Mouse (Mus musculus) frontal cortex, adult (tissue): ENCODE results near the gene Pias1.

Experiments used
- ATAC-seq: cut with Nextera tagmentation; 2 replicates; pipeline ENCODE4 v1.9.2; 2017; ENCODE audit warnings: mild to moderate bottlenecking, moderate library complexity, mixed read lengths; ENCODE audit not compliant: low TSS enrichment

The Pias1 gene

DNA sequence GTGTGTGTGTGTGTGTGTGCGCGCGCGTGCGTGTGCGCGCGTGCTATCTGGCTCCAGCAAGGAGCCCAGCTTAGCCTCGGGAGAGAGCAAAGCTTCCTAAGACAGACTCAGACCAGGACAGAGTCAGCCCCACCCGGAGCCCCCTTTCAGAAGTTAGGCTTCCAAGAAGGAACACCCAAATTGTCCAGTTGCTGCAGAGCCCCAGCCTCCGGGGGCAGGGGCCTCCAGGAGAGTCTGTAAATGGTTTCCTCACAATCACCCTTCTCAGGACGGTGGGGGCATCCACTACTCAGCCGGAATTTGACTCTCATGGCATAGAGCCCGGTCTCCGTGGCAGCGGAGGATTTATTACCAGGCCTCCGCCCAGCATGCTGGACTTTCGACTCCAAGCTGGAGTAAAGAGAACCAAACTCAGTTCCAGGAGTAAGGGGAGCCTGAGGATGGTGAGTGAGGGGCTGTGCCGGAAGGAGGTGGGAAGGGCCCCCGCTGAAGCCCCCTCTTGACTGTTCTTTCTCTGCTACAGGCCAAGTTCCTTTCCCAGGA is 129.9 kb downstream of the Pias1 start, which contains the start of gene Calml4:
TSS of gene Calml4 (plus strand) at position 362 of the 543 bp plus-strand sequence.
- ATAC-seq = no peak

DNA sequence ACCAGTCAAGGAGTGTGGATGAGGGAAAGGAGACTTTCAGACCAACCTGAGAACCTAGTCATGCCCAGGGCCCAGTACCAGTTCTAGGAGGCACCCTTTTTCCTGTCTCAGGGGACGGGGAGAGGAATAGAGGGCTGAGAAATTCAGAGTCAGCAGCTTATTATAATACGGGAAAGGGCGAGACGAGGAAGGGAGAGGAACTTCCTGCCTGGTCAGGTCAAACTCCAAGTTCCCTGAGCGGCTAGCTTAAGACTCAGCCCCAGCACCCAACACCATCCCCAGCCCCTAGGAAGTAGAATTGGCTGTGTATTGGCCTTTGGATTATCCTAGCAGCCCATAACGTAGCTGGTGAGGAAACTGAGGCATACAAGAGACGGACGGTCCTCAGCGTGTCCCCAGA is 130.5 kb downstream of the Pias1 start:
- ATAC-seq = no peak

DNA sequence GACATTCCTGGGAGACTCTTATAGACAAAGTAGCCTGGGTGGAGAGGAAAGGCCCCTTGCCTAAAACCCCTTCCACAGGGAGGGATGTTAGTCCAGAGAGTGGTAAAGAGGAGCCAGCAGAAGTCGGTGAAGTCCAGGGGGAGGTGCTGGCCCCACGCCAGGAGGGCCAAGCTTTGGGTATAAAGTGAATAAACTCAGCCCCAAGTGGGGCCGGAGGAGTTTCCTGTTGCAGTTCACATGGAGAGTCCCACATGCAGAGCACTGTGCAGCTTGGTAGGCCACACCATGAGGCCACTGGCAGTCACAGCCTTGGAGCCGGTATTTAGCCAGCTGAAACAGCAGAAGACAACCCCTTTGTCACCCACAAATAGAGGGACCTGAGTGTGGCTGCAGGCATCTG is 133.2 kb downstream of the Pias1 start:
- no peak for ATAC-seq

DNA sequence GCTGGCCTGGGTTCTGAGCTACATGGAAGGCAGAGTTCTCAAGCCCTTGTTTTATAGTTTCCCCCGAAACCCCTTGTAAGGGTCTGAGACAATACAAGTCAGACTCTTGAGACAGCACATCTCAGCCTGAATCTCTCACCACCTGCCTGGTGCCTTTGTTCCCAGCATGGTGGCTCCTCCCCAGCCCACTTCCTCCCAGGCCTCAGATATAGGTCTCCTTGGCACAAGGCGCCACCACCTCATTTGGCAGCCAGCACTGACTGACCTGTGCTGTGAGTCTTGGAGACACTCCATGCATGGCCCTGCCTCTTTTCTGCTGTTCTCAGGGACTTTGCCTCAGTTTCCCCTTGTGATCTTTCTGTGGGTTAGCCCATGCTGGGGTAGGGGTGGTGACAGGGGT is 136.2 kb downstream of the Pias1 start:
- no peak for ATAC-seq

GRCm38 (mm10) chr9:62848641-62849040 is 139.1 kb downstream of the Pias1 start:
- ATAC-seq = no peak

DNA sequence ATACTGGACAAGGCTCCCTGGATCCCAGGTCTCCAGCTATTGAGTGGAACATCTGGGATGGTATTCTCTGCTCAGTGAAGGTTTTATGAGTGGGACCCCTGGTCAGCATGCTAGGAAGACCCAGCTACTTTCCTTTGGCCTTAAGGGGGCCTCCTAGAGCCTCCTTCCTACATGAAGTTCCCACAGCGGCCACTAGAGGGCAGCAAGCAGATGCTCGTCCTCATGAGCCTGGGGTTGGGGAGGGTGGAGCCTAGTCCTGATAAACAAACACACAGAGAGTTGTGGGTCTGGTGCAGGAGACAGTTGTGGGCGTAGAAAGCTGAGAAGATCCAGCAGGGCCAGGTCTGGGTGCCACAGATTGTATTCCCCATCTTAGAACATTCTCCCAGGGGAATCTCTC is 140.0 kb downstream of the Pias1 start:
- peak; percentile 80 for ATAC-seq

GRCm38 (mm10) chr9:62844461-62844860 is 143.3 kb downstream of the Pias1 start:
- ATAC-seq = no peak

DNA sequence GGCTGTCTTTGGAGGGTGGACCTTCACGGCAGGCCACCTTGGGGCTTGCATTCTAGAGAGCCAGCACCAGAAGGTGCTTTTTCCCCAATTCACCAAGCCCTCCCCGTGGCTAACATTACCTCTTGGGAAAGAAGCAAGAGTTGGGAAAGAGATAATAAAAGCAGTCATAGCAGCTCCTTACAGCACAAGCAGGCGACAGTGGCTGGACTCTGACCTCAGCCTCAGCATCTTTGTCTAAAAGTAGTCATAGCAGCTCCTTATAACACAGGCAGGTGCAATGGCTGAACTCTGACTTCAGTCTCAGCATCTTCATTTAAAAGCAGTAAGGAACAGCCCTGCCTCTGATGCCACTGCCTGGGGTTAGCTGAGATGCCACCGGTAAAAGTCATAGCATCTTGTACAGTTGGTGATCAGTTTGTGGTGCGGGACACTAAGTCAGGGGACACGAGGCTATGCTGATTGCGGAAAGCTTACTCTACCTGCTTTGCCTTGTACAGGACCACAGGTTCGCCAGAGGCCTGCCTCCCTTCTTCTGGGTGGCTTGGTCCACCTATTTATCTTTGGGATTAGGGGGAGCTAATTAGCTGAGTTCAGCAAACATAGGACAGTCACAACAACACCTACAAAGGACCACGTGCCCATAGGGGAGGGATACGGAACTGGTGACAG is 144.2 kb downstream of the Pias1 start:
- ATAC-seq = no peak

DNA sequence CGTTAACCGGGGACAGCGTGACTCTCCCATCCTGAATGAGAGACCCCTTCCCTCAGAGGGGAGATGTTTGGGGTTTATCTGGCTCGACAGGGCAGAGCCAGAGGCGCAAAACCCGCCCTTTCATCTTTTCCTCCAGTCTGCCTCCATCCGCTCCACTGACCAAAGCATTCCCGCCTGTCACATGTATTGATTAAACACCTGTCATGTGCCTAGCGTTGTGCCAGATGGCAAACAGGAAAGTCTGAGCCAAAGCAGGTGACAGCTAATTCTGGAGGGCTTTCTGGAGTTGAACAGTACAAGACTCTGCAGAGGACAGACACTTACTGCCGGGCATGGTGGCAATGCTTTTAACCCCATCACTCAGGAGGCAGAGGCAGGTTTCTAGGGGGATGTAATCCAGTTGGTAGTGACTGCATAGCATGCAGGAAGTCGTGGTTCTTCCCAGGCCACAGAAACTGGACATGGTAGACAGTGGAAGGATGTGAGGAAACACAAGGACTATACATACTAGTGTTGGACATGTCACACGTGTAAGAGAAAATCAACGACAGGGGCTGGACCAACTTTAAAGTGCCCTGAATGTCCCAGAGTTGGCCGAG is 148.5 kb downstream of the Pias1 start:
- ATAC-seq = 0 out of 2 replicates have a peak, but pooled peaks have one; percentile 3

DNA sequence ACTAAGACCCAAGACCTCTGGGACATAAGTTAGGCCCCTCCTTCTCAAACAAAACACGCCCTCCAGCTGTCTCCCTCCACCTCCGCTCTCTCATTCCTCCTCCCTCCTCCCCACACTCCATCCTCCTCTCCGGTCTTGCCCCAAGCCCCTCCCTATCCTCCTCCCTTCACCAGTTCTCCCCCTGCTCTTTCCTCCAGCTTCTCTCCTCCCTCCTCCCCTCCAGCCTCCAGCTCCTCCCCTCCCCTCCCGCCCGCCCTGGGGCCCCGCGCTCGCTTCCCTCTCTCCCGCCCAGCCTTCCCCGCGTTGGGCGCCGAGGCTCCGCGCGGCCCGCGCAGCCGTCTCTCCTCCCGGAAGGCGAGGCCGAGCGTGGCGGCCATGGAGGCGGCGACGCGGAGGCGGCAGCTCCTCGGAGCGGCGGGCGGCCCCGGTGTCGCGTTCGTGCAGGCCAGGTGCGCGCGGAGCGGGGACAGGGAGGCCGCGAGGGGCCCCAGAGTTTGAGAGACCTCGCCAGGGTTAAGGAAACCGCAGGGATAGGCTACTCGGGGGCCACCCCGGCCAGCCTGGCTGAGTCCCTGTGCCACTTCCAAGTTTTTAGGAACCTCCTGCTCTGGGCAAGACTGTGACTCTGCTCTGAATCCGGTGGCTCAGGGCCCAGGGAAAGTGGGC is 149.1 kb downstream of the Pias1 start, which contains the start of gene Cln6:
TSS of gene Cln6 (plus strand) at position 280 of the 666 bp plus-strand sequence.
- ATAC-seq = peak; percentile 78

- no peak; the same call in 1 of the 2 replicates for ATAC-seq
Measured at GRCm38 (mm10) chr9:62838146-62838505, 149.6 kb downstream of the Pias1 start.

GRCm38 (mm10) chr9:62837611-62838010 is 150.1 kb downstream of the Pias1 start:
- ATAC-seq = peak; percentile 29; the same call in 1 of the 2 replicates

DNA sequence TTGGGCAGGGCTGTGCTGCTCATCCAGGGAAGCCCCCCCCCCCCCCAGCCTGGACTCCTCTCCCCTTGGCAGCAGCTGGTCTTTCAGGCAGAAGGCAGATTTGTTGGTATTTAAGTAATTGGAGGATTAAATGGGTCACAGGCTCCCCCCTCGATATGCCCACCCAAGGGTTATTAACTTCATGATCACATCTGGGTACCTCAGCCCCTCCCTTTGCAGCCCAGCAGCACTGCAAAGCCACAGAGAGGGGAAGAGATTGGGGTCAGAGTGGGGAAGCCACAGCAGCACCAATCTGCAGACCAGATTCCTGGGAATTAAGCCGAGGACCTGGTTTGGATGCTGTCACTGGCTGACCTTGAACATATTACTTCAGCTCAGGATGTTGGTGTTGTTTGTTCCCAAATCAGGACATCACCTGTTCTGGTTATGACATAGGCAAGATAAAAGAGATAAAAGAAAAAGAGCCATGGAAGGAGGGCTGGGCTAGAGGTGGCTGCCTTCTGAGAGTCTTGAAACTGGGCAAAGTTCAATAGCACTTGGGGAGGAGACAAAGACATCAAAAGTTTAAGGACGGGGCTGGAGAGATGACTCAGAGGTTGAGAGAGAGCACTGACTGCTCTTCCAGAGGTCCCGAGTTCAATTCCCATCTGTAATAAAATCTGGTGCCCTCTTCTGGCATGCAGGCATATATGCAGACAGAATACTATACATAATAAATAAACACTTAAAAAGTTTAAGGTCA is 151.8 kb downstream of the Pias1 start:
- no peak for ATAC-seq

DNA sequence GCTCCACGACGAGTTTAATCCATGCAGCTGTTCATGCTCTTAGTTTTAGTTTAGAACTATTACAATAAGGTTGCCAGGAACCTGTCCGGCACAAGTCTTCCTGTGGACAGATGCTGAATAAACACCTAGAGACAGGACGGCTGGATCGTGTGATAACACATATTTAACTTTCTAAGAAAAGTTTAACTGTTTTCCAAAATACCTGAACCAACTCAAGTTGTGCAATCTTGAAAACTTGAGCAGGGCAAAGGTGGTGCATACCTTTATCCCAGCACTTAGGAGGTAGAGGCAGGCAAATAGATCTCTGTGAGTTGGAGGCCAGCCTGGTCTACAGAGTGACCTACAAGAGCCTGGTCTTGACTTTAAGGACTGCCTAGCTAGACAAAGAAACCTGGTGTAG is 152.8 kb downstream of the Pias1 start:
- no peak for ATAC-seq

DNA sequence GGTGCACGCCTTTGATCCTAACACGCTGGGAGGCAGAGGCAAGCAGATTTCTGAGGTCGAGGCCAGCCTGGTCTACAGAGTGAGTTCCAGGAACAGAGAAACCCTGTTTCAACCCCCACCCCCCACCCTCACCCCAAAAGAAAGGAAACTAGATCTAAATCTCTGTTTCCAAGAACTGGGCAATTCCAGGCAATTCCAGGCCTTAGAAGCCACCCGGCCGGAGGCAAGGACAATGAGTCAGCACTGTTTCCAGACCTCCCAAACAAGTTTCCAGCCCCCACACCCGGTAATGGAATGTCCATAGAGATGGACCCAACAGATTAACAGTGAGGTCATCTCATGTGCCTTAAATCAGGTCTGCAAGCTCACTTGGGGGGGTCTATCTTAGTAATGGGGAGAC is 157.8 kb downstream of the Pias1 start:
- ATAC-seq = no peak

DNA sequence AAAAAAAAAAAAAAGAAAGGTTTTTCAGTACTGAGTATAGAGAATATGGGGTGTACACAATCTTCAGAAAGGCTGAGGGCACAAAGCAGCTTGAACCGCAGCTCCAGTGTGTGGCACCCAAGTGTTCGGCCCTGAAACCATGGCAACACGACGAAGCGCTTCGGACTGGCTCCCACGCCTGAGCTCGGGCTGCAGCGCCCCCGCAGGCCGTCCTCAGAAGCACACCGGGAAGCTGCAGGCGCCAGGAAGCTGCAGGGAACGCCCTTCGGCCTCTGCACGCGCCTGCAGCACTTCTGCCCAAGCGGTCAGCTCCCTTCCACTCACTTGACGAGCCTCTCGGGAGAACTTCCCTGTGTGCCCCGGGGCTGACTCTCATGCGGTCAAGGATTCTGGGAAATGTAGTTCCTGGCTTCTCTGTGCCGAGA is 159.1 kb downstream of the Pias1 start:
- peak; percentile 98 for ATAC-seq
